Mouse (Mus musculus): Measurements from ENCODE around the gene Kcnc4. TPM values are rescaled to one million over a fixed set of nuclear protein-coding genes. Genes with fewer than 3 reads are reported as not detected.
A peak's percentile ranks its signal among the peaks of the same experiment; 100 is the strongest.

Gene Kcnc4
- total RNA-seq, 1 experiment from 2014 or later: not detected

- ATAC-seq (replicated peaks in 1 of 2; ENCODE audit: insufficient read depth in 1 of 2, low FRiP score in 2 of 2, low TSS enrichment in 1 of 2, low read depth in 1 of 2, poor library complexity in 2 of 2, severe bottlenecking in 2 of 2): peak; percentile 56 to 66
Measured at GRCm38 (mm10) chr3:107466577-107466976, 7.2 kb upstream of the Kcnc4 start.

- ATAC-seq (replicated peaks in 1 of 2; ENCODE audit: insufficient read depth in 1 of 2, low FRiP score in 2 of 2, low TSS enrichment in 1 of 2, low read depth in 1 of 2, poor library complexity in 2 of 2, severe bottlenecking in 2 of 2): 0 out of 4 replicates have a peak, but pooled peaks of 1 of the 2 experiments have one; percentile 31
Measured at GRCm38 (mm10) chr3:107462160-107462559, 2.8 kb upstream of the Kcnc4 start.

- ATAC-seq (replicated peaks in 1 of 2; ENCODE audit: insufficient read depth in 1 of 2, low FRiP score in 2 of 2, low TSS enrichment in 1 of 2, low read depth in 1 of 2, poor library complexity in 2 of 2, severe bottlenecking in 2 of 2): no peak
Measured at GRCm38 (mm10) chr3:107459773-107460431, 550 bp upstream of the Kcnc4 start.

- ATAC-seq (replicated peaks in 1 of 2; ENCODE audit: insufficient read depth in 1 of 2, low FRiP score in 2 of 2, low TSS enrichment in 1 of 2, low read depth in 1 of 2, poor library complexity in 2 of 2, severe bottlenecking in 2 of 2): no peak; a peak in 1 of 4 replicates
Measured at GRCm38 (mm10) chr3:107458528-107459195, 690 bp downstream of the Kcnc4 start.

GRCm38 (mm10) chr3:107458104-107458503 is 1.2 kb downstream of the Kcnc4 start:
- no peak for ATAC-seq (replicated peaks in 1 of 2; ENCODE audit: insufficient read depth in 1 of 2, low FRiP score in 2 of 2, low TSS enrichment in 1 of 2, low read depth in 1 of 2, poor library complexity in 2 of 2, severe bottlenecking in 2 of 2)

- no peak for ATAC-seq (replicated peaks in 1 of 2; ENCODE audit: insufficient read depth in 1 of 2, low FRiP score in 2 of 2, low TSS enrichment in 1 of 2, low read depth in 1 of 2, poor library complexity in 2 of 2, severe bottlenecking in 2 of 2)
Measured at GRCm38 (mm10) chr3:107454280-107454679, 5.1 kb downstream of the Kcnc4 start.

GRCm38 (mm10) chr3:107446822-107447221 is 12.5 kb downstream of the Kcnc4 start:
- ATAC-seq (replicated peaks in 1 of 2; ENCODE audit: insufficient read depth in 1 of 2, low FRiP score in 2 of 2, low TSS enrichment in 1 of 2, low read depth in 1 of 2, poor library complexity in 2 of 2, severe bottlenecking in 2 of 2): no peak

- ATAC-seq (replicated peaks in 1 of 2; ENCODE audit: insufficient read depth in 1 of 2, low FRiP score in 2 of 2, low TSS enrichment in 1 of 2, low read depth in 1 of 2, poor library complexity in 2 of 2, severe bottlenecking in 2 of 2): no peak
Measured at GRCm38 (mm10) chr3:107443866-107444265, 15.5 kb downstream of the Kcnc4 start.

GRCm38 (mm10) chr3:107442191-107442590 is 17.2 kb downstream of the Kcnc4 start:
- ATAC-seq (replicated peaks in 1 of 2; ENCODE audit: insufficient read depth in 1 of 2, low FRiP score in 2 of 2, low TSS enrichment in 1 of 2, low read depth in 1 of 2, poor library complexity in 2 of 2, severe bottlenecking in 2 of 2): no peak

GRCm38 (mm10) chr3:107441306-107441705 is 18.0 kb downstream of the Kcnc4 start:
- no peak for ATAC-seq (replicated peaks in 1 of 2; ENCODE audit: insufficient read depth in 1 of 2, low FRiP score in 2 of 2, low TSS enrichment in 1 of 2, low read depth in 1 of 2, poor library complexity in 2 of 2, severe bottlenecking in 2 of 2)

GRCm38 (mm10) chr3:107439280-107439679 is 20.1 kb downstream of the Kcnc4 start:
- no peak for ATAC-seq (replicated peaks in 1 of 2; ENCODE audit: insufficient read depth in 1 of 2, low FRiP score in 2 of 2, low TSS enrichment in 1 of 2, low read depth in 1 of 2, poor library complexity in 2 of 2, severe bottlenecking in 2 of 2)

GRCm38 (mm10) chr3:107437666-107438065 is 21.7 kb downstream of the Kcnc4 start:
- no peak for ATAC-seq (replicated peaks in 1 of 2; ENCODE audit: insufficient read depth in 1 of 2, low FRiP score in 2 of 2, low TSS enrichment in 1 of 2, low read depth in 1 of 2, poor library complexity in 2 of 2, severe bottlenecking in 2 of 2)

- ATAC-seq (replicated peaks in 1 of 2; ENCODE audit: insufficient read depth in 1 of 2, low FRiP score in 2 of 2, low TSS enrichment in 1 of 2, low read depth in 1 of 2, poor library complexity in 2 of 2, severe bottlenecking in 2 of 2): no peak
Measured at GRCm38 (mm10) chr3:107436434-107436833, 22.9 kb downstream of the Kcnc4 start.

- no peak for ATAC-seq (replicated peaks in 1 of 2; ENCODE audit: insufficient read depth in 1 of 2, low FRiP score in 2 of 2, low TSS enrichment in 1 of 2, low read depth in 1 of 2, poor library complexity in 2 of 2, severe bottlenecking in 2 of 2)
Measured at GRCm38 (mm10) chr3:107433614-107434013, 25.7 kb downstream of the Kcnc4 start.

GRCm38 (mm10) chr3:107431268-107431667 is 28.1 kb downstream of the Kcnc4 start:
- no peak for ATAC-seq (replicated peaks in 1 of 2; ENCODE audit: insufficient read depth in 1 of 2, low FRiP score in 2 of 2, low TSS enrichment in 1 of 2, low read depth in 1 of 2, poor library complexity in 2 of 2, severe bottlenecking in 2 of 2)

GRCm38 (mm10) chr3:107424258-107425041 is 34.9 kb downstream of the Kcnc4 start:
- ATAC-seq (replicated peaks in 1 of 2; ENCODE audit: insufficient read depth in 1 of 2, low FRiP score in 2 of 2, low TSS enrichment in 1 of 2, low read depth in 1 of 2, poor library complexity in 2 of 2, severe bottlenecking in 2 of 2): no peak

- ATAC-seq (replicated peaks in 1 of 2; ENCODE audit: insufficient read depth in 1 of 2, low FRiP score in 2 of 2, low TSS enrichment in 1 of 2, low read depth in 1 of 2, poor library complexity in 2 of 2, severe bottlenecking in 2 of 2): no peak
Measured at GRCm38 (mm10) chr3:107420156-107420555, 39.2 kb downstream of the Kcnc4 start.

- no peak for ATAC-seq (replicated peaks in 1 of 2; ENCODE audit: insufficient read depth in 1 of 2, low FRiP score in 2 of 2, low TSS enrichment in 1 of 2, low read depth in 1 of 2, poor library complexity in 2 of 2, severe bottlenecking in 2 of 2)
Measured at GRCm38 (mm10) chr3:107417287-107417644, 42.1 kb downstream of the Kcnc4 start.

Data from hematopoietic stem cell, adult 5-6 weeks (primary cell).